Comparison of ENCODE assay signal across 7 mouse cellular contexts in genomic region chr14:54191594-54192461, GRCm38 (mm10).
DNase-seq lines count a peak whose midpoint lies in the region; ATAC-seq and TF ChIP-seq lines count a peak whose summit lies in the region.

No protein-coding gene starts in this region.

- WGBS in kidney, embryonic 14.5 days: 45% methylated on average over 18 of the region's 18 CpGs
- WGBS in neural tube, embryonic 13.5 days: 30% methylated on average over 18 of the region's 18 CpGs

- TF ChIP-seq POLR2A in brain, embryonic 14.5 days (IDR thresholded peaks at IDR 0.05; ENCODE audit: borderline replicate concordance, extremely low read depth, insufficient read depth, insufficient read length, poor library complexity, severe bottlenecking): no peak

- no peak overlapping the region for H3K4me3 ChIP-seq in kidney, embryonic 14.5 days (ENCODE audit: low read length)
- no peak overlapping the region for H3K4me3 ChIP-seq in neural tube, embryonic 13.5 days

- H3K27ac ChIP-seq in kidney, embryonic 14.5 days (ENCODE audit: low read depth, low read length): peak overlapping the region; percentile 57; the same call in 1 of the 2 replicates
- peak overlapping the region; percentile 46 for H3K27ac ChIP-seq in neural tube, embryonic 13.5 days (replicated peaks)

- H3K4me1 ChIP-seq in kidney, embryonic 14.5 days (ENCODE audit: control insufficient read depth, insufficient read depth, low read length): peaks cover 26% of the 10 kb centered on the region
- peaks cover 39% of the 10 kb centered on the region for H3K4me1 ChIP-seq in neural tube, embryonic 13.5 days (replicated peaks)

- no peak overlapping the region for H3K9ac ChIP-seq in kidney, embryonic 14.5 days (ENCODE audit: low read depth, low read length)
- no peak overlapping the region for H3K9ac ChIP-seq in neural tube, embryonic 13.5 days

- no peak for TF ChIP-seq CTCF in brain, embryonic 14.5 days (IDR thresholded peaks at IDR 0.05; ENCODE audit: borderline replicate concordance, extremely low read depth, insufficient read depth, insufficient read length)

- H3K36me3 ChIP-seq in kidney, embryonic 14.5 days (ENCODE audit: control insufficient read depth, insufficient read depth, low read length): no peaks in the 10 kb centered on the region
- H3K36me3 ChIP-seq in neural tube, embryonic 13.5 days: no peaks in the 10 kb centered on the region

- no peak overlapping the region for H3K4me2 ChIP-seq in kidney, embryonic 14.5 days (replicated peaks; ENCODE audit: low read depth, low read length)
- peak overlapping the region; percentile 20; the same call in 1 of the 2 replicates for H3K4me2 ChIP-seq in neural tube, embryonic 13.5 days

- H3K9me3 ChIP-seq in kidney, embryonic 14.5 days (ENCODE audit: control insufficient read depth, low read length): no peaks in the 10 kb centered on the region
- H3K9me3 ChIP-seq in neural tube, embryonic 13.5 days: no peaks in the 10 kb centered on the region

- DNase-seq in CD4-positive helper T cell, adult 2 months (ENCODE audit: low read depth, low spot score): peak; percentile 42
- DNase-seq in brain, embryonic 14.5 days (ENCODE audit: low read depth): peak; percentile 66
- DNase-seq in heart, adult 8-10 months (ENCODE audit: low spot score): peak; percentile 47
- DNase-seq in lung, postnatal 10 days: no peak
- DNase-seq in gastrocnemius, postnatal 10 days: no peak

- H3K27me3 ChIP-seq in kidney, embryonic 14.5 days (ENCODE audit: control insufficient read depth, insufficient read depth, low read length): no peaks in the 10 kb centered on the region
- no peaks in the 10 kb centered on the region for H3K27me3 ChIP-seq in neural tube, embryonic 13.5 days

- peak; percentile 60 for ATAC-seq in kidney, embryonic 14.5 days (ENCODE audit: low FRiP score, low TSS enrichment)
- ATAC-seq in neural tube, embryonic 13.5 days (ENCODE audit: low read depth): peak; percentile 67; the same call in 1 of the 2 replicates

Comparison
In these comparisons a context has a peak if more than half of its experiments do, and no peak if none do; other contexts are left out.
1. DNase-seq: peak in CD4-positive helper T cell, adult 2 months (single experiment), brain, embryonic 14.5 days (single experiment) and heart, adult 8-10 months (single experiment); none in lung, postnatal 10 days (single experiment) and gastrocnemius, postnatal 10 days (single experiment).